Comparison of ENCODE assay signal across 9 mouse cellular contexts in the genomic region with DNA sequence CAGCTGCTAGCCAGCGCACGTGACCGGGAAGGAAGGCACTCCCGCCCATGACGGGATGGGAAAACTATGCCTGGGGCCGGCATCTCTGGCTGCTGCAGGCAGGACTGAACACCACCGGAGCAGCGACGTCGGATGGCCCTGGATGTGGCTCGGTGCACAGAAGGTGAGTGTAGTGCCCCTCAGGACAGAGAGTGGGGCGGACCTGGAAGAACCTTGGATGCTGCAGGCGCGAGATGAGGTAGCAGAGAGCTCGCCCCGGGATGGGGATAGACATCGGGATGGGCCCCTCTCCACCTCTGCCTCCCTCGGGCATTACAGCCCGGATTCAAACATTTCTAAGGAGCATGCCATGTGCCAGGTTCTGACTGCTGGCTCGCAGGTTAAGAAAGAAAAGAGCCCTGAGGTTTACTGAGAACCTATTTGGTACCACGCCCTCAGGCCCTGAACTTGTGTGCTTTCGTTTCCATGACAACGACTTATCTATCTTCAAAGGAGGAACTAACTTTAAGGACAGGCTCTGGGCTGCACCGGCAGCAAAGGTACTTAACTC. TPM values are rescaled to one million over a fixed set of nuclear protein-coding genes. Genes with fewer than 3 reads are reported as not detected.
DNase-seq lines count a peak whose midpoint lies in the region; ATAC-seq and TF ChIP-seq lines count a peak whose summit lies in the region.
"Had no signal": no experiment of that assay in that cellular context is flagged by ENCODE, and none has a peak within 500 bp of the region (broad histone marks: within the 10 kb centered on the region; RNA-seq: fewer than 3 reads in every experiment).

Gene C1qtnf2, plus strand, starts transcription at position 52 of the 550 bp plus-strand sequence.

- DNase-seq in frontal cortex, adult 2 months (ENCODE audit: extremely low spot score in 1 of 2, low spot score in 1 of 2): no peak
- DNase-seq in adrenal gland, postnatal 36 days: peak; percentile 69 to 76
- DNase-seq in gastrocnemius, adult 8-10 months (ENCODE audit: low spot score in 2 of 2): peak; percentile 20 to 33
- no peak for DNase-seq in liver, postnatal 0 days
- DNase-seq in layer of hippocampus, postnatal 25 days (ENCODE audit: extremely low spot score in 1 of 2, low spot score in 1 of 2): no peak

- no peak for TF ChIP-seq CTCF in liver, postnatal 0 days (IDR thresholded peaks at IDR 0.05; ENCODE audit: low read depth)

- WGBS in hindbrain, embryonic 13.5 days: 6% methylated on average over 24 of the region's 24 CpGs
- WGBS in liver, postnatal 0 days (ENCODE audit: insufficient replicate concordance): 8% methylated on average over 24 of the region's 24 CpGs
- 6% methylated on average over 24 of the region's 24 CpGs for WGBS in neural tube, embryonic 13.5 days

- H3K27me3 ChIP-seq in hindbrain, embryonic 13.5 days: 0 out of 2 replicates have a peak, but pooled peaks cover 9% of the 10 kb centered on the region
- H3K27me3 ChIP-seq in liver, postnatal 0 days (ENCODE audit: insufficient read depth, low read length): no peaks in the 10 kb centered on the region
- H3K27me3 ChIP-seq in neural tube, embryonic 13.5 days: 0 out of 2 replicates have a peak, but pooled peaks cover 6% of the 10 kb centered on the region

- ATAC-seq in frontal cortex, adult (ENCODE audit: low TSS enrichment): peak; percentile 77
- peak; percentile 75 for ATAC-seq in hindbrain, embryonic 13.5 days (ENCODE audit: low FRiP score)
- ATAC-seq in liver, postnatal 0 days: no peak
- peak; percentile 76 for ATAC-seq in neural tube, embryonic 13.5 days (ENCODE audit: low read depth)

- no peak within 1 kb of the TSS for H3K27ac ChIP-seq in hindbrain, embryonic 13.5 days
- H3K27ac ChIP-seq in liver, postnatal 0 days (ENCODE audit: low read depth): no peak within 1 kb of the TSS
- H3K27ac ChIP-seq in neural tube, embryonic 13.5 days (replicated peaks): 0 out of 2 replicates have a peak within 1 kb of the TSS, but pooled peaks have one; percentile 18
- H3K27ac ChIP-seq: macrophage had no signal

- no peaks in the 10 kb centered on the region for H3K36me3 ChIP-seq in hindbrain, embryonic 13.5 days
- H3K36me3 ChIP-seq in liver, postnatal 0 days (replicated peaks; ENCODE audit: insufficient read depth, low read length): no peaks in the 10 kb centered on the region
- H3K36me3 ChIP-seq in neural tube, embryonic 13.5 days: no peaks in the 10 kb centered on the region

- H3K4me3 ChIP-seq in hindbrain, embryonic 13.5 days: peak within 1 kb of the TSS; percentile 33
- H3K4me3 ChIP-seq in liver, postnatal 0 days (ENCODE audit: low read depth, low read length): 0 out of 2 replicates have a peak within 1 kb of the TSS, but pooled peaks have one; percentile 9
- H3K4me3 ChIP-seq in neural tube, embryonic 13.5 days: peak within 1 kb of the TSS; percentile 36

- H3K4me1 ChIP-seq in hindbrain, embryonic 13.5 days (replicated peaks): peaks cover 16% of the 10 kb centered on the region
- H3K4me1 ChIP-seq in liver, postnatal 0 days (ENCODE audit: insufficient read depth): no peaks in the 10 kb centered on the region
- H3K4me1 ChIP-seq in neural tube, embryonic 13.5 days (replicated peaks): peaks cover 12% of the 10 kb centered on the region; the same call in 1 of the 2 replicates

- TF ChIP-seq EP300 in liver, postnatal 0 days (IDR thresholded peaks at IDR 0.05; ENCODE audit: low read depth): no peak

- no peaks in the 10 kb centered on the region for H3K9me3 ChIP-seq in hindbrain, embryonic 13.5 days
- H3K9me3 ChIP-seq in liver, postnatal 0 days (ENCODE audit: low read length): no peaks in the 10 kb centered on the region
- no peaks in the 10 kb centered on the region for H3K9me3 ChIP-seq in neural tube, embryonic 13.5 days

- H3K9ac ChIP-seq in hindbrain, embryonic 13.5 days: peak within 1 kb of the TSS; percentile 65
- H3K9ac ChIP-seq in liver, postnatal 0 days (replicated peaks): no peak within 1 kb of the TSS
- peak within 1 kb of the TSS; percentile 65 for H3K9ac ChIP-seq in neural tube, embryonic 13.5 days

- H3K4me2 ChIP-seq in hindbrain, embryonic 13.5 days: peak within 1 kb of the TSS; percentile 63
- H3K4me2 ChIP-seq in liver, postnatal 0 days (ENCODE audit: low read depth, low read length): peak within 1 kb of the TSS; percentile 27
- peak within 1 kb of the TSS; percentile 65 for H3K4me2 ChIP-seq in neural tube, embryonic 13.5 days

RNA-seq across cellular contexts. Expression of gene C1qtnf2, which starts in this region (rescaled TPM):
- 3.5 TPM in 2 replicates for polyA plus RNA-seq in frontal cortex, adult 2 months (2012; rRNA removed)
- 10 to 100 TPM in 1 of 2 experiments, 1 to 10 TPM in 1; 4.7 to 11.3 TPM for total RNA-seq in adrenal gland, postnatal 36 days (2021)
- 1 to 10 TPM; 1.2 to 2.1 (median 1.8) TPM for total RNA-seq in gastrocnemius, adult 8-10 months (2022)
- 8.0 and 8.3 TPM in 2 replicates for polyA plus RNA-seq in hindbrain, embryonic 13.5 days (2015; fragmentation: Nextera tagmentation; extraction: Ambion mirVana)
- polyA plus RNA-seq in liver, postnatal 0 days (2015; fragmentation: Nextera tagmentation; extraction: Ambion mirVana): 2.5 and 2.7 TPM in 2 replicates
- polyA plus RNA-seq in neural tube, embryonic 13.5 days (2015; fragmentation: Nextera tagmentation; extraction: Ambion mirVana): 12.5 and 12.8 TPM in 2 replicates
- total RNA-seq in layer of hippocampus, postnatal 25 days (2021): 1 to 10 TPM; 1.0 to 1.9 TPM
- polyA plus RNA-seq: macrophage had no signal

Comparison
In these comparisons a context has a peak if more than half of its experiments do, and no peak if none do; other contexts are left out.
1. DNase-seq: peak in adrenal gland, postnatal 36 days (2 of 2) and gastrocnemius, adult 8-10 months (2 of 2); none in frontal cortex, adult 2 months (0 of 2), liver, postnatal 0 days (single experiment) and layer of hippocampus, postnatal 25 days (0 of 2).
2. Peak in every context shown above with its lines, with median percentiles within 50 percentile points of each other: H3K4me2 ChIP-seq and H3K4me3 ChIP-seq.